Mouse (Mus musculus) T-helper 17 cell (primary cell): ENCODE data around the gene Gm21812.
"Not testable (repeated sequence)": the region's sequence is repeated elsewhere in the genome, so short reads cannot be mapped to it uniquely, and the experiment has no call there.

Experiments
- in situ Hi-C, 2 experiments: fragments of 300-600 bp; cut with MboI, MseI; formaldehyde crosslinking; loops; 1 replicate in 1 of 2; 2 replicates in 1 of 2; pipeline ENCODE4 v1.15.1; 2025; ENCODE audit warnings: high pct_unique_total_duplicates in 2 of 2

Gene Gm21812

GRCm38 (mm10) chrY:9347084-9347483 lies at the start of gene Gm21812:
Gene Gm21812, minus strand, starts transcription at chrY:9347184.
- in situ Hi-C loops: not testable (repeated sequence)
